Mouse (Mus musculus) embryo, embryonic 10.5 days (tissue): ENCODE data around the gene Gm45234.

Experiments
- DNase-seq: peaks from one replicate; pipeline ENCODE4 v3.0.0-alpha.2; 2015; ENCODE audit warnings: low spot score

Gene Gm45234

GRCm38 (mm10) chr6:124767536-124767919, 11.7 kb upstream of the Gm45234 start:
- no peak for DNase-seq

DNA sequence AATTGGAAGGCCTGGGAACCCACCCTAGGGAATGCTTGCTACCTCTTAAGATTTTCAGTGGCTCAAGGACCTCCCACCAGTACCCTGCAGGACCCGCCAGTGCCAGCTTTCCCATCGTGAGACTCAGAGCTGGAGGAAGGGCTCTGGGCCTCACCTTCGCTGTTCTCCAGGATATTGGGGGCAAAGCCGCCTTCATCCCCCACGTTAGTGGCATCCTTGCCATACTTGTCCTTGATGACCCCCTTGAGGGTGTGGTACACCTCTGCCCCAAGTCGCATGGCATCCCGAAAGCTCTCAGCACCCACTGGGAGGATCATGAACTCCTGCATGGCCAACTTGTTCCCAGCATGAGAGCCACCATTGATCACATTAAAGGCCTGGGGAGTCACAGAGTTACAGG, 10.1 kb upstream of the Gm45234 start:
- no peak for DNase-seq

GRCm38 (mm10) chr6:124759259-124759658, 3.4 kb upstream of the Gm45234 start:
- peak; percentile 91 for DNase-seq

DNA sequence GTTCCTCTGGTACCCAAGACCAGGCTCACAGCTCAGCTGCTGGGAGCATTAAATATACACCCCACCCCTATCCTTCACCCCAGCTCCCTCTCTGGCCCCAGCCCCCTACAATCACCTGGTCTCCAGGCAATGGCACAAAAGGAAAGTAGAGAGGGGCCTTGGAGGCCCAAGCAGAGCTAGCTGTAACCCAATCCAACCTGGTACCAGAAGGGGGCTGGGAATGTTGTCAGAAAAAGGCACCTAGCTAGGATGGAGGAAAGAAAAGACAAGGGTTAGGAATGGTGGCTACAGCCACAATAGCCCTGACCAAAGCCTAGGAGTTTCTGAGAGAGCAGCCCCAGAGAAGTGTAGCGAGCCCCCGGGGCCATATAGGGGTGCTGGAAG, 3.0 kb upstream of the Gm45234 start:
- no peak for DNase-seq

GRCm38 (mm10) chr6:124757909-124758848, 2.4 kb upstream of the Gm45234 start:
- DNase-seq: peak; percentile 75

- peak; percentile 33 for DNase-seq
Measured at GRCm38 (mm10) chr6:124757351-124757880, 1.6 kb upstream of the Gm45234 start.

DNA sequence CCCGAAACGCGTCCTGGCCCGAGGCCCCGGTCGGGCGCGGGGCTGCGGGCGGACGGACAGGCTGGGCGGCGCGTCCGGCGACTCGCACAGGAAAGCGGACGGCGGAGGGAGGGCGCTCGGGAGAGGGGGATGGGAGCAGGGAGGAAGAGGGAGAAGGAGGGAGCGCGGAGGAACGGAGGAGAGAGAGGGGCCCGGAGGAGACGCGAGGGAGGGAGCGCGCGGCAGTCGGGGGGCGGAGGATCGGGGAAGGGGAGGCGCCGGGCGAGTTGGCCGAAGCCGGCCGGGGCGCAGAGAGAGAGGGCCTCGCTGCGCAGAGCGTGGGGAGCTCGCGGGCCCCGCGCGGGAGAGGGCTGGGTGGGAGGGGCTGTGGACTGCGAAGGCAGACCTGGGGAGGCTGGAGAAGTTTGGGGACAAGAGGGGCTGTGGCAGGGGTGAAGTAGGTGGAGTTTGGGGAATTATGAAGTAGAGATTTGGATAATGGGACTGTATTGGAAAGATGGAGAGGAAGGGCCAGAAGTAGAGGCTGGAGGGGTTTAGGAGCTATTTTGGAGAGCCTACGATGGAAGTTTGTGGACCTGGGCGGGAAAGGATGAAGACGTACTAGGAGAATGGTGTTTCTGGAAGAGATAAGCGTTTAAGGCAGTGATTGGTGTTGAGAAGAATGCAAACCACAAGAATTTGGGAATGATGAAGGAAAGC, 980 bp upstream of the Gm45234 start:
- peak; percentile 80 for DNase-seq

- no peak for DNase-seq
Measured at GRCm38 (mm10) chr6:124755306-124755705, 515 bp downstream of the Gm45234 start.

DNA sequence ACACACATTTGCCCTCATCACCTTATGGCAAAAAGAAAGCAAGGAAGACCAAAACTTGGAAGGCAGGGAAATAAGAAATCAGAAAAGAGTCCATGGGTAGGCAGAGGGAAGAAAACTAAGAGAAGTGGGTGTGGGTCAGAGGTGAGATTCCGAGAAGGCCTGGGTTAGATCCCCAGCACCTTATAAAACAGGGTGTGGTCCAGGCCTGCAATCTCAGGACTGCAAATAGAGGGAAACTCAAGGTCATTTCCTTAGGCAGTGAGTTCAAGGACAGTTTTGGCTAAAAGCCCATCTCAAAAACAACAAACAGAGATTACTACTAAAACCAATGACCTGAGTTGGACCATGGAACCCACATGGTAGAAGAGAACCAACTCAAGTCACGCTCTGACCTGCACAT, 2.0 kb downstream of the Gm45234 start:
- DNase-seq: no peak

DNA sequence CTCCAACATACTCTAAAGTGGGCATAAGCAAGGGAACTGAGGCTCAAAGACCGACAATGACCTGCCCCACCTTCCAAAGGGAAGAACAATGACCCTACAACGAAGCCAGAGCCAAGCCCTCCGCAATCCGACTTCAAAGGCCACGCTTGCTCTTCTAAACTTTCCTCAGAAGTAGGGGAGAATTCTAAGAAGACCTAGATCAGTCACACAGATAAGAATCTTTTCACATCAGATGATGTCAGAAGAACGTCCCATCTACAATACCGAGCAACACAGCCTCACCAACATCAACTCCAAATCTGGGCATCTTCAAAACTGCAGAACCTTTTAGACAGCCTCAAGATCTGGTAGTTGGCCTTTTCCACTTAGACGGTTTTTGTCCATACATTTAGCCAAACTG, 5.4 kb downstream of the Gm45234 start:
- no peak for DNase-seq

DNA sequence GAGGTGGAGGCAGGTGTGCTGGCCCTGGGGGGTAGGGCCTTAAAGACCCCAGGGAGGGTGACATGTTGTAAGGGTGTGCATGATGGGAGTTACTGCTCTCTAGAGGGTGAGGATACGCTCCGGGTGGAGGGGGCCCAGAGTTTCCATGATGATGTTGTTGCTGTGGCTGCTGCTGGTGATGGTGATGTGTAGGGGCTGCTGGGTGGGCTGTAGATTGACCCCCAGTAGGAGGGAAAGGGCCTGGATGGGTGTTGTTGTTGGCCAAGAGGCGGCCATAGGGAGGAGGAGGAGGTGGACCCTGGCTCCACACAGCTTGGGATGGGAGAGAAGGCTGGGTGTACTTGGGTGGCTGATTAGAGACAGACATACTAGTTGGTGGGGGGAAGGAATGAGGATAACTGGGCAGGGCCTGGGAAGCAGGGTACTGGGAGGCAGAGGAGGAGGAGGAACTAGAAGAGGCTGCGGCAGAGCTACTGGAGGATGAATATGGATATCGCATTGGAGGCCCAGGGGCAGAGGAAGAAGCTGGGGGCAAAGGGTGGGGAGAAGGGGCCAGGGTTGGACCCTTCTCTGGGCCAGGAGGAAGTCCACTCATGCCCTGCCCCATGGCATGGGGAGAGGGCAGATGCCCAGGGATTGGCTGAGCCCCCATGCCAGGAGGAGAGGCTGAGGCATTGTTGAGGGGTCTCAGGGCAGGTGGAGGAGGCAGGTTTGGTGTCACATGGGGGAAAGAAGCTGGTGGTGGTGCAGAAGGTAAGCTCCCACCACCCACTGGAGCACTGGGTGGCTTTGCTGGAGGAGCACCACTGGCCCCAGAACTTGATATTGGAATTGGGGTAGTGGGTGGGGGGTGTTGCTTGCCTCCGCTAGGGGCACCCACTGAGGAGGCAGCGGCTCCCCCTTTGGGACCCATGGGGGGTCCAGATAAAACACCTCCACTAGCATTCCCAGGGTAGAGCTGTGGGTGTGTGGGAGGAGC, 8.9 kb downstream of the Gm45234 start:
- no peak for DNase-seq

DNA sequence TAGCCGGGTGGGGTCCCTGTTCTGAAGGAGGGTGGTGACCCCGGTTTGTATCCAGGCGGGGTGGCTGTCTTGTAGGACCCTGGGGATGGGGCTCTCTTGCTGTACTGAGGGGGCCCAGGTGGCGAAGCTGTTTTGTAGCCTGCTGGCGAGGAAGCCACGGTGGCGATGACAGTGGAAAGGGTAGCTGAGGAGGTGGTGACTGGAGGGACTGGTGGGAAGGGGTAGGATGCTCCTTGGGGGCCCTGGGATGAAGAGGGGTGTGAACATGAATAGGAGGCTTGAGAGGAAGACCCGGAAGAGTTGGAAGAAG, 9.6 kb downstream of the Gm45234 start:
- peak; percentile 18 for DNase-seq

DNA sequence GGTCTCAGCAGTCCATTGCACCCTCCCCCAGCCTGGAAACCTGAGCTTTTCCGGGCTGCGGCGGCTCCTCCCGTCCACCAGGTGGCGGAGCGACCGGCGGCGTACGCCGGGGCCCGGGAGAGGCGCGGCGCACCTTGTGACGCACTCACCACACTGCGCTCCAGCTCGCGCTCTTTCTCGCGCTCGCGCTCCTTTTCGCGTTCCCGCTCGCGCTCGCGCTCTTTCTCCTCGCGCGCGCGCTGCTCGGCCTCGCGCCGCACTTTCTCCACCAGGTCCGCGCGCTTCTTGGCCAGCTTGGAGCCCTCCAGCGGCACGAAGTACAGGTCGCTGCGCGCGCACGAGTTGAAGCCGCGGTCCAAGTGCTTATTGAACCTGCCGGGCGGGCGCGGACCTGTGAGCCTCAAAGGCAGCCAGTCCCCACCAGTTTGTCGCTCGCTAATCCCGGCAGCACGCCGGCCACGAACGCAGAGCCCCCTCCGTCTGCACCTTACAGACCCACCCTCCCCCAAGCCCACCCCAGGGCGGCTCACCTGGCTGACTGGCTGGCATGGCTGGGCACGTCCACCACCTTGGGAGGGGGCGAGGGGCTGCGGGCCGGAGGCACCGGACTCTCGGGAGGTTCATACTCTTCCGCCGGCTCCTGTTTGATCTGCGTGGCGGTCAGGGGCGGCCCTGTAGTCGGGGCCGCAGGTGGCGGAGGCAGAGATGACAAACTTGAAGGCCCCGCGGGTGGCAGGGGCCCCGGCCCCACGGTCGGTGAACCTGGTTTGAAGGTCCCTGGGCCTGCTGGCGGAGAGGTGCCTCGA, 10.1 kb downstream of the Gm45234 start:
- DNase-seq: peak; percentile 96

GRCm38 (mm10) chr6:124744755-124745321, 11.0 kb downstream of the Gm45234 start:
- no peak for DNase-seq

DNA sequence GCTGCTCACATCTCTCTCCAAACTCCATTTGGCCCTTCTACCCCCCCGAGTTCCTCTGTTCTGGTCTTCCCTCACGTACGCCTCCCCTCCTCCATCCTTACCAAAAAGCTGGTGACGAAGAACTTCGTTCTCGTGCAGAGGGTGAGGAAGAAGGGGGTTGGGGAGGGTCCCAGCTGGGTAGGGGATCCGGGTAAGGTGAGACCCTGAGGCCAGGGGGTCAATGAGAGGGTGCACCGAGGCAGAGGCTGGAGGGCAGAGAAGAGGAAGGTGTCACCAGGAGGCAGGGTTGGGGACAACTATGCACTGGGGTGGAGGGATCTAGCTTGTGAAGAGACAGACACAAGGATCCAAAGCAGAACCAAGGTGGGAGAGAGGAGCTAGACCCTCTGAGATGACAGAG, 12.2 kb downstream of the Gm45234 start:
- DNase-seq: no peak

DNA sequence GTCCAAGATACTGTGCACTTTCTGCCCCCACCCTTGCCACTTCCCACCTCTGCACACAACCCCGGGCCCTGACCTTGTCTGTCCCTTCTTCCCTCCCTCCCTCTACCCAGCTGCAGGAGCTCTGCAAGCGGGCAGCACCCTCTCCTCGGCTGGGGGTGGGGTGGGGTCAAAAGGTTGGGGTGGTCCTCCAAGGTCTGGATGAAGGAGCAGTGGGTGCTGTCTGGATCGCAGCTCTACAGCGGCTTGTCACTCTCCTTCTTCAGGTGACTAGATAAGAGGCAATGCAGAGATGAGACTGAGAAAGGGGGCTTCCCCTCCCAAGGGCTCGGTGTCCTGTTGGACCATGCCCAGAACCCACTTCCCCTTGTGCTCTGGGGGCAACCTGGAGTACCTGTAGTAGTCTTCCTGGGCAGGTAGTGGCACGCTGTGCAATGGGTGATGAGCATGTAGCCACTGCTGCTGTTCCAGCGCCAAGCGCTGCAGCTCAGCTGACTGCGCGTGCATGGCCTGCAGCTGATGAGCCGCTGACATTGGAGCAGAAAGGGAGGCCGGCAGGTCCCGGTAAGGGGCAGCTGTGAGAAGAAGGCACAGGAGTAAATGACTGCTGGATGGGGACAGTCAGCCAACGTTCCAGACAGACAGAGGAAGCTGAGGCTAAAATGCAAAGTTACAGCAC, 12.8 kb downstream of the Gm45234 start:
- DNase-seq: no peak

DNA sequence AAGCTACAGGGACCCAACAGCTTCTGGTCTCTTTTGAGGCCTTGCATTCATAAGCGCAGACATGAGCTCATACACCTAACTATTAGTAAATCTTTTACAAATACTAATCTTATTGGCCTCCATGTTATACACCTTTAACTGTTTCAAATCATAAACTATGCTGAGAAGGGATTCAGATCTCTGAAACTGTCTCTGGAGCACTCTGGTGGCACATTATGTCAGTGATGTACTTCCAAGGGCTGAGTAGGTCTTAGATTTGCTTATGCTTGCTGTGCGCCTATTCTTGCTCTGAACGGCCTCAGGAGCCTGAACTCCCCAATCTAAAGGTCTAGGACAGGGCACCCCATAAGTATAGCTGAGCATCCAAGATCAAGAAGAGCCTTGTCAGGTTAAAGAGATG, 14.0 kb downstream of the Gm45234 start:
- no peak for DNase-seq

DNA sequence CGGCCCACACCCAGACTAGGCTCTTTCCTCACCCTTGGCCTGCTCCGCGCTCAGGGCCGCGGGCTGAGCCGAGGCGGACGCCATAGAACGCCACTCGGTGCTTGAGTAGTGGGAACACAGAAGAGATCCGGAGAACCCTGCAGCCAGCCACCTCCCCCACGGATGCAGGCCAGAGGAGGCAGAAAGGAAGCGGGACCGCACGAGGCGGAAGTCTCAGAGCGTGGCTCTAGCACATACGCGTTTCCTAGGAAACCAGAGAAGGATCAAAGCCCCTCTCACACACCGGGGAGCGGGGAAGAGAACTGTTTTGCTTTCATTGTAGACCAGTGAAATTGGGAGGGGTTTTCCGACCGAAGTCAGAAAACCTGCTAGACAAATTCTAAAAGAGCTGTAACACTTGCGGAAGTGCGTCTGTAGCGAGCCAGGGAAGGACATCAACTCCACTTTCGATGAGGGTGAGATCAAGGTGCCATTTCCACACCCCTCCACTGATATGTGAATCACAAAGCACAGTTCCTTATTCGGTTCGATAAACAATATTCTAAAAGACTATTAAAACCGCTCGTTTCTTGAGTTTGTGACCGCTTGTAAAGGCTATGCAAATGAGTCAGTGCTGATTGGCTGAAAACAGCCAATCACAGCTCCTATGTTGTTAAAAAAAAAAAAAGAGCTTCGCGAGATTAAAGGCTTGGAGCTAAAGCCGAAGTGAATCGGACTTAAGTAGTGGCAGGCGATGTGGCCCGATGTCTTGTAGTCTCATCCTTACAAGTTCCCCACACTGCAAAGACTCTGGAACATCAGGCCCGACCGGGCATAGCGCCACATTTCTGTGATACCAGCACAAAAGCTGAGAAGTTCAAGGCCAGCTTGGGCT, 14.7 kb downstream of the Gm45234 start, which contains the start of gene Grcc10:
TSS of gene Grcc10 (minus strand) at position 487 of the 874 bp plus-strand sequence.
- DNase-seq: peak; percentile 98

DNA sequence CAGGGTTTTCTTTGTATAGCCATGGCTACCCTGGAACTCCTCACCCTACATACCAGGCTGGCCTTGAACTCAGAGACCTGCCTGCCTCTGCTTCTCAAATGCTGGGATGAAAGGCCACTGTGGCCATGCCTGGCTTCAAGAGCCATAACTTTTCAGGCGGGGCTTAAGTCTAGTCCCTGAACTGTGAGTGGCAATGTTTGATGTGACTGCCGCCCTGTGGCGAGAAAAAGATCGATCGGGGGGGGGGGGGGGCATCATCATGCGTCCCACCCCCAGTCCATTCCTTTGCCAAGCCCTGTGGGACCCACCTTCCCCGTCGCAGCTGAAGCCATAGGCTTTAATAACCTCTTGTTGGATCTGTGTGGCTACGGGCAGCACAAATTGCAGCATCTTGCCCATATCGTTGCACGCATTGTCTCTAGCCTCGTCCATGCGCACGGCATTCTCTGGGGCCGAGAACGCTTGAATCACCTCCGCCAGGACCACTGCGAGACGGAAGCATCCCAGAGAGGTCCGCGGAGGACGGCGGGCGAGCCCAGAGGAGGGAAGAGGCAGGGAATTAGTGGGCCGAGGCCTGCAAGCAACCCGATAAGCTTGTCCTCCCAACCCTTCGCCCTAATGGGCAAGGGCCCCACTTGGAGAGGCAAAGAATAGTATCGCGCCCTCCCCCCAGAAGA, 15.5 kb downstream of the Gm45234 start:
- peak; percentile 79 for DNase-seq
